Mouse (Mus musculus) gonadal fat pad, adult 2 months (tissue): ENCODE measurements around the gene Aco1. TPM values are rescaled to one million over a fixed set of nuclear protein-coding genes. Genes with fewer than 3 reads are reported as not detected.

Experiments used
- DNase-seq: peaks from one replicate; pipeline ENCODE4 v3.0.0-alpha.2; 2012; ENCODE audit warnings: low read depth
- polyA plus RNA-seq: library from polyadenylated mRNA; depleted of rRNA; stranded (reverse); fragments of >200 nt; gene quantifications from 2 replicates; pipeline ENCODE4 v1.2.3, GENCODE M21; 2012

Aco1 gene
- polyA plus RNA-seq, 1 experiment = 143 TPM

GRCm38 (mm10) chr4:40157500-40158223, 14.8 kb downstream of the Aco1 start:
- peak; percentile 95 for DNase-seq

DNA sequence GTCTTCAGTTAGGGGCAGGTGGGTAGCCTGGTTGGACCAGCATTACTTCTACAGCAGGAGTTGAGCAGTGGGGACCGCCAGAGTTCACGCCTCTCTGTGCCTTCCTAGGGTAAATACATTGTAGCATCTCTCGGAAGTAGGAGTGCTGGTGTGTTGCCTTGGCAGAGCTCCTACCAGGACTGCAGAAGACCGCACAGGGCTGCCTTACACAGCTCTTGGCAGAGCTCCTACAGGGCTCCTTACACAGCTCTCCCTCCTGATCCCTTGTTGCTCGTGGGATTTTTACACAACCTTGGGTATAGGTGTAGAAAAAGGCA, 15.3 kb downstream of the Aco1 start:
- no peak for DNase-seq

GRCm38 (mm10) chr4:40160591-40161434, 17.9 kb downstream of the Aco1 start:
- DNase-seq = no peak

DNA sequence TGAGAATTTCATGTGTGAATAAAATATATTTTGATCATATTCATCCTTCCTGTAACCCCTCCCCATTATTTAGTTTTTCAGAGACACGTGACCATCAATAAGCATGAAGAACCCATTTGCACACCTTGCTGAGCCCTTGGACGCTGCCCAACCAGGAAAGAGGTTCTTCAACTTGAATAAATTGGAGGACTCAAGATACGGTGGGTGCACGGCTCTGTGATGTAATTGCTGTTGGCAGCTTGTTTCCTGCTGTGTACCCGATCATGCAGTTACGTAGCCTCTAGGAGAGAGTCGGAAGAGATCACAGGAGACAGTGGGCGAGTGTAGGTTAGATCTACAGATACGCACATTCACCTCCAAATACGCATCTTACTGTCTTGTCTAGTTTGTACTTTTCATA, 20.8 kb downstream of the Aco1 start:
- DNase-seq = no peak

DNA sequence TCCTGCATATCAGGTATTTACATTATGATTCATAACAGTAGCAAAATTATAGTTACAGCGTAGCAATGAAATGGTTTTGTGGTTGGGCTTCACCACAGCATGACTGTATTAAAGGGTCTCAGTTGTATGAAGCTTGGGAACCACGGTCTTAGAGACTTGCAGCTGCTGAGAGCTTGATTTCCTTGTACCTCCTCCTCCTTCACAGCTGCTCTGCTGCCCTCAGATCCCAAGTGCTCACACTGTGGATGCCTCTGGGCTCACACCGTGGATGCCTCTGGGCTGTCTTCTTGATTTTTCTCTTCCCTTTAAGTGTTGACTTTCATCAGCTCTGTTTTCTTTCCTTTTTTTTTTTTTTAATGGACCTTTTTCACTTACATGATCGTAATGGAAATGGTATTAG, 28.6 kb downstream of the Aco1 start:
- DNase-seq = no peak

DNA sequence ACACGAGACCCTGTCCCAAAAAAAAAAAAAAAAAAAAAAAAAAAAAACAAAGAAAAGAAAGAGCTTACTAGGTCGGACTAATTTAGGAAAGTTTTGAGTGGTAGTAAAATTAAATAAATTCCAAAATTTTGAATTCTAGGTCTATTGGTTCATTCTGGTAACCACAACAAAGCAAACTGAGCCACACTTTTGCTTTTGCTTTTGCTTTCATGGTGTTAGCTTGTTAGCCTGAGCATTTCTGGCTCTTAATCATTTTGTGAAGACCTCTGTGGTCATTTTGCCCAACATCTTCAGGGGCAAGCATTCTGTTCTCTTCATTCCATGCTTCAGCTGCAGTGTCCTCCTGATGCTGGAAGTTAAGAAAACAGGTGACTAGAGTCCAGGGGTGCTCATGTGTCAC, 29.5 kb downstream of the Aco1 start:
- no peak for DNase-seq

GRCm38 (mm10) chr4:40174321-40174720, 31.4 kb downstream of the Aco1 start:
- DNase-seq = no peak

DNA sequence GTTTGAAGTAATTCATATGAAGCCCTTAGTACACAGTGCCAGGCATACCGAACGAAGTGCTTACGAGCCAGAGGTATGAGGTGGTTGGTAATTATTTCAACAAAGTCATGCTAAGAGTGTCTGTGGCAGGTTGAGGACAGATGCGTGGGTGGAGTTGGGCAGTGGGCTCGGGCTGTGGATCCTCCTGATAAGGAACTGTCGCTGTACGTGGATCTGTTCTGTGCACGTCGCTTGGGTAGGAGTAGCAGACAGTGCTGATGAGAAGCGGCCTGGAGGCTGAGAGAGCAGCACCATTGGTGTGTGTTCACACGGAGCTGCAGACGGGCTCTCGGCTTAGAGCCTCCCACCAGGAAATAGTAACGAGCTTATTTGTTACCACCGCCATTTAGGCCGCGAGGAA, 35.7 kb downstream of the Aco1 start:
- DNase-seq = no peak

GRCm38 (mm10) chr4:40180046-40180445, 37.2 kb downstream of the Aco1 start:
- DNase-seq = no peak

- no peak for DNase-seq
Measured at GRCm38 (mm10) chr4:40181681-40182080, 38.8 kb downstream of the Aco1 start.

DNA sequence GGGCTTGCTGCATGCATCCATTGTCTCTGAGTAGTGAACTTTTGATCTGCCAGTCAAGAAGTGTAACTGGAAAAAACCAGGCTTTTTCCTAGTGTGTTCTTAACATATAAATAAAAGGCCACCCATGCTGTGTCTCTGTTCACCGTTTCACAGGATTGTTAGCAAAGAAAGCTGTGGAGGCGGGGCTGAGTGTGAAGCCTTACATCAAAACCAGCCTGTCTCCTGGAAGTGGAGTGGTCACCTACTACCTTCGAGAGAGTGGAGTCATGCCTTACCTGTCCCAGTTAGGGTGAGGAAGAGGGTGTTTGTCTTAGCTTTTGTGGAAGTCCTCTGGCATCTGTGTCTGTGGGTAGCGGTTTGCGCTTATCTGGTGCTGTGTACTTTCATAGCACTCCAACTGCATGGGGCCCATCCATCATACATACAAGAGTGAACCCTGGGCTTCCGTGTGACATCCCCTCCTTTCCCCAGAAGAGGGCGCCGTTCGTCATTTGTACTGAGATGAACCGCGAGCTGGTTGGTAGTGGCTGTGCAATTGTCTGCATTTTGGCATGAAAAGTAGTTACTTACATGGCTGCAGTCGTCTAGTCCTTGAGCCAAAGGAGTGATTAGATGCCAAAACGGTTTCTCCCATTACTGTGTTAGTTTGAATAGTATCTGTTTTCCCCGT, 39.9 kb downstream of the Aco1 start:
- no peak for DNase-seq

- no peak for DNase-seq
Measured at GRCm38 (mm10) chr4:40183781-40184180, 40.9 kb downstream of the Aco1 start.

- no peak for DNase-seq
Measured at GRCm38 (mm10) chr4:40184470-40184869, 41.6 kb downstream of the Aco1 start.

- no peak for DNase-seq
Measured at GRCm38 (mm10) chr4:40187956-40188355, 45.1 kb downstream of the Aco1 start.

DNA sequence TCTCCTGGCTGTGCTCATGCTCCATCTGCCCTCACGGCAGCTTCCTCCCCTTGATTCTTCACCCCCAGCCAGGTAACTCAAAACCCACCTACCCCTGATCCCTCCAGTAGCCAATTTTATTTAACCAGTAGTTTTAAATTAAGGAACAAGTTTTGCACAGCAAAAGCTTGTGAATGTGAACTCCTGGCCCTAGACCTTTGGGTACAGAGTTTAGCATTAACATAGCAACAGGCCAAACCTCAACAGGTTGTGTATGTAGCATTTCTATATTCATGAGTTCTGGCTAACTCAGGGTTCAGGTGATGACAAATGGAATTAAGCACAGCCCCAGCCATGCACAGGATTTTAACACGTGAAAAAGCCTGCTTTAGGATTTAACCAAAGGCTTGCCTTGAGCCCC, 49.4 kb downstream of the Aco1 start:
- no peak for DNase-seq

DNA sequence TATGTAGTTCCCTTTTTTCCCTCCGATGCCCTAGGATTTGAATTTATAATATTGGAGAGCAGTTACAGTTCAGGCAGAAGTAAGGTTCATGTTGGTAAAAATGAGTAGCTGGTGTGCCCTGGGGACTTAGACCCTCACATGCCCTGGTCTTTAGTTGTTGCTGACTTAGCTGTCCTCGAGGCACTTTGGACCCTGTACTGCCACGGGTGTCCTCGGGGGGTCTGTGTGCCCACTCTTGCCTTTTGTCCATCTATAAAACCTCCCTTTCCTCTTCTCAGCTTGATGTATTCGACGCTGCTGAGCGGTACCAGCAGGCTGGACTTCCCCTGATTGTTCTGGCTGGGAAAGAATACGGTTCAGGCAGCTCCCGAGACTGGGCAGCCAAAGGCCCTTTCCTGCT, 50.6 kb downstream of the Aco1 start:
- no peak for DNase-seq

DNA sequence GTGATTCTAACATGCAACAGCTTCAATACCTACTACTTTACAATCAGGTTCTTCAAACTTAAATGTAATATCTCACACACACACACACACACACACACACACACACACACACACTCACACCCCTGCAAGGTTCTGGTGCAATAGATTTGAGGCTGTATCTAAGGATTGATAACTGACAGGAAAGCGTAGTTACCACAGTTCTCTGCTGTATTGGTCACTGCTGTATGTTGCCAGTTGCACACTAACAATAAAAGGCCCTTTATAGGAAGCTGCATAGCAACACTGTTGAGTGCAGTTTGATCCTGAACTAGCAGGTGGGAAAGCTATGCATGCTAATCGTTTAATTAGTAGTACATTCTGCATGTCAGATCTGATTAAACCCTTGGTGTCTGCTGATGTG, 52.5 kb downstream of the Aco1 start:
- no peak for DNase-seq

DNA sequence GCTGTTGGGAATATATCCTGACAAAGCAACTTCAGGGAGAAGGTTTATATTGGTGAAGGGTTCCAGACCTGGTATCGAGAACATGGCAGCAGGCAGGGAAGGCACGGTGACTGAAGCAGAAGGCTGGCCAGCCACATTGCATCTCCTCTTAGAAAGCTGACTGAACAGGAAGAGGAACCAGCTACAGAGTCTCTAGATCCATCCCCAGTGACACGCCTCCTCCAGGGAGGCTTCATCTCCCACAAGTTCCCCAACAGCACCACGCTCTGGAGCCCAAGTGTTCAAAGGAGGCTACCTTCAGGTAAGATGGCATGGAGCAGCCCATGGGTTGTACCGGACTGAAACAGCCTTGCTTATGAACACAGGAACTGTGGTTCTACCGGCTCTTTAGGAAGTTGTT, 59.3 kb downstream of the Aco1 start:
- no peak for DNase-seq

GRCm38 (mm10) chr4:40204374-40204773, 61.5 kb downstream of the Aco1 start:
- DNase-seq = no peak

DNA sequence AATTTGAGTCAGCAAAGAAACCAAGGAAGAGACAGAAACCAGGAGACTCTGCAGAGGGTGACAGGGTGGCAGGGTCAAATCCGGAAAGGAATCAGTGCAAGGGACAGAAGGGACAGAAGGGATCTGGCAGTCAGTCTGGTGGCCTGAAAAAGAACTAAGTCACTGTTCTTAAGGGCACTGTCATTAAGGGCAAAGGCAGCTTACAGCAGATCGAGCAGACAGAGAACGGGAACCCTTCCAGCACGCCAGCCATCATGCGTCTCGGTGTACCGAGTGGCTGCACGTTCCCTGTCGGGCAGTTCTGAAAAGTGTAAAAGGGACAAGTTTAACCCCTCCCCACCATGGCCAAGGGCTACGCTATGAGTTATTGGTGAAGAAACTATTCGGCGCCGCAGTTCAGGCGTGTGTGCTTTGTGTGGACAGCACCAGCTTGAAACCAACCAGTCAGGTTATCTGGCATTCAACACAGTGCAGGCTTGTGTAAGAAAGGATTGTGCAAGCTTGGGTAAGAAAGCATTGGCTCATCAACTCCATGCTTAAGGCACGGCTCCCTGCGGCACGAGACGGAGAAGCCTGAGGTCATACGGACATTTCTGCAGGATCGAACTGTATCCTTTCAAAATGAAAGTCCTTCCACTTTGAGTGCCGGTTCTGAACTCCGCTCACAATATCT, 62.5 kb downstream of the Aco1 start:
- peak; percentile 70 for DNase-seq

DNA sequence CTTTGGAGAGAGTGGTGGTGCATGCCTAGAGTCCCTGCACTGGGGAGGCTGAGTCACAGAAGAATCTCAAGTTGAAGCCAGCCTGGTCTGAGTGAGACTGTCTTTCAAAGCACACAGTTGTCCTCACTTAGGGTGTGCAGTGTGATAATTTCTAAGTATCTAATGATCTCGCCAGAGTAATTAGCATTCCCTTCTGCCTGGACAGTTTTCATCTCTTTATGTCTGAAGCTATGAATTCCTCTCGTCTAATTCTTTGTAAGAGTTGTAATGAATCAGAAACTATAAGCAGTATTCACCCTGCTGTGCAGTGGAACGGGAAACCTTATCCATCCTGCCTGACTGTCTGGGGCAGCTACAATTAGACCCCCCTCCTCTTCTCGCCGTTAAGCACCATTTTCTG, 64.8 kb downstream of the Aco1 start:
- DNase-seq = no peak

GRCm38 (mm10) chr4:40212177-40212576, 69.3 kb downstream of the Aco1 start:
- no peak for DNase-seq
